Mouse (Mus musculus) central nervous system, embryonic 14 days (tissue): ENCODE measurements around the gene Abcb11. TPM values are rescaled to one million over a fixed set of nuclear protein-coding genes. Genes with fewer than 3 reads are reported as not detected.

Experiments
- polyA plus RNA-seq: library from polyadenylated mRNA; depleted of rRNA; stranded (reverse); fragments of >200 nt; gene quantifications from 2 replicates; pipeline ENCODE4 v1.2.3, GENCODE M21; 2012; rRNA removed

Abcb11 gene
- 0.03 and 0.07 TPM in 2 replicates for polyA plus RNA-seq

GRCm38 (mm10) chr2:69342496-69343221, at the start of gene Abcb11:
Abcb11 (minus strand) TSS chr2:69342616.

DNA sequence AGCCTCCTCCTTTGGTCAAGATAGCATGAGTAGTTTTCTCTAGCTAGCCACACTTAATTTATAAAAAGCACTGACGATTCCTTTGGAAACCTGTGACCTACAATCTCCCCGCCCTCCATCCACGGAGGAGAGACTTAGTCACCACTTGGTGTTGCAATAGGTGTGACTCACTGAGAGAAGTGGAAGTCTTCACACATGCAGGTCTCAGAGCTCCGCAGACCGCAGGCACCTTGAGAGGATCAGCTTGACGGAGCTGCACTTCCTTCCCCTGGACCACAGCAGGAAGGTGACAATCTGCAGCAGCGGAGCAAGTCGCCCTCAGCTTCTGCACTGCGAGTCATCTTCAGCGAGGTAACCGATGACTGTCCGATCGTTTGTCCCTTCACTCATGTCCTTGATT, 37.9 kb upstream of the Abcb11 start, which contains the start of gene Dhrs9:
Gene Dhrs9, plus strand, starts transcription at position 165 of the 400 bp plus-strand sequence.

DNA sequence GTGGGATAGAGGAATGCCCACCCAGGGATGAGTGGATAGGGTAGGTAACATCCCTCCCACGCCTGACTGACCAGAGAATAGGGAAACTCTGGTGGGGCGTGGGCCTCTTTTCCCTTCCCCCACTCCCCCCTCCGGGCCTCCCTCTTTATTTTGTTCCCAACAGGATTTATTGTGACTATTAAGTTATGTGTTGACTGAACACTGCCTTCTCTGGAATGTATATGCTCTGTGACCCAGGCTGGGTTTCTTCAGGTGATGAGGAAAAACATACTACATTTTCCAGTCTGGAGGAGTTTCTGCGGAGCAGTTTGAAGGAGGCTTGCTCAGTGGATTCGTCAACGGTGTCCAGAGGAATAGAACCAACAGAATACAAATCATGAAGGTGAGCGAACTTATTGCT, 131.6 kb downstream of the Abcb11 start, which contains the start of gene G6pc2:
Gene G6pc2, plus strand, starts transcription at position 301 of the 400 bp plus-strand sequence.

DNA sequence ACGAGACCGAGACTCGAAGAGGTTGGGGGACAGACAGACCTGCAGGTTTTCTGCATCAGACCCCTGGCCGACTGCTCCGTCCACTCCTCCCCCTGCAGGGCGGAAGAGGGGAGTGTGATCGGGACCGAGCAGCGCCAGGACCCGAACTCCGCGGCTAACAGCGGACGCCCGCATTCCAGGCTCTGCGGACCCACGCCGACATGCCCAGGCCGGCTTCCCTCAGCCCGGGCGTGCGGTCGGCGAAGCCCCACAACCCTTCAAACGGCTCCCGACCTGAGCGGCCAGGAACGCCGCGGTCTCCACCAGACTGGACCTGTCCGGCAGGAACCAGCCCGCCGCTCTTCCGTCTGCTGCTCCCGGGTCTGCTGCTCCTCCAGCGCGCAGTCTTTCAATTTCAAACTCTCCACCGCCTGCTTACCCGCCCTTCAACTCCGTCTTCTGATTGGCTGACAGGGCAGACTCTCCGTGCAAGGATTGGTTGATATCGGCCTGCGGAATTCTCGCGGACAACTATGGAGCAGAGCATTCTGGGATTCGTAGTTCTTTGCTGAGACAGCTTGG, 136.5 kb downstream of the Abcb11 start, which contains the start of gene Spc25:
Gene Spc25, minus strand, starts transcription at position 404 of the 561 bp plus-strand sequence.

Other genes starting within 250 kb of the Abcb11 start
- gene Nostrin, start 206.8 kb downstream of the Abcb11 start, polyA plus RNA-seq: 0.69 and 0.86 TPM in 2 replicates
- gene Spc25, start 136.4 kb downstream of the Abcb11 start, polyA plus RNA-seq: 36.4 and 52.1 TPM in 2 replicates
- gene G6pc2, start 131.5 kb downstream of the Abcb11 start, polyA plus RNA-seq: 0.10 and 0.12 TPM in 2 replicates
- 0.01 and 0.04 TPM in 2 replicates for gene Dhrs9, start 37.8 kb upstream of the Abcb11 start, polyA plus RNA-seq
- 1.9 and 2.2 TPM in 2 replicates for gene Lrp2, start 243.4 kb upstream of the Abcb11 start, polyA plus RNA-seq